10 mouse cellular contexts compared by ENCODE assay signal in genomic region chr17:28694832-28695231, GRCm38 (mm10).
"Had no signal": no experiment of that assay in that cellular context is flagged by ENCODE, and none has a peak within 500 bp of the region (broad histone marks: within the 10 kb centered on the region; RNA-seq: fewer than 3 reads in every experiment).

No protein-coding gene starts in this region.

- ATAC-seq: intestine, embryonic 16.5 days; midbrain, embryonic 13.5 days had no signal

- H3K4me2 ChIP-seq: midbrain, embryonic 13.5 days; neural tube, embryonic 15.5 days had no signal

- H3K9me3 ChIP-seq: limb, embryonic 10.5 days; midbrain, embryonic 13.5 days; neural tube, embryonic 15.5 days had no signal

- H3K4me3 ChIP-seq: limb, embryonic 10.5 days; midbrain, embryonic 13.5 days; neural tube, embryonic 15.5 days had no signal

- H3K36me3 ChIP-seq: midbrain, embryonic 13.5 days; neural tube, embryonic 15.5 days had no signal

- H3K27ac ChIP-seq: limb, embryonic 10.5 days; midbrain, embryonic 13.5 days; neural tube, embryonic 15.5 days had no signal

- DNase-seq: kidney, postnatal 14 days; lung, adult 2 months; lung, postnatal 10 days; lung, postnatal 4 days; right cerebral cortex, adult 18-20 months; right cerebral cortex, postnatal 25 days had no signal

- H3K9ac ChIP-seq: midbrain, embryonic 13.5 days; neural tube, embryonic 15.5 days had no signal

- H3K27me3 ChIP-seq: neural tube, embryonic 15.5 days had no signal
